Mouse (Mus musculus): ENCODE measurements around the gene Xpo6.

DNA sequence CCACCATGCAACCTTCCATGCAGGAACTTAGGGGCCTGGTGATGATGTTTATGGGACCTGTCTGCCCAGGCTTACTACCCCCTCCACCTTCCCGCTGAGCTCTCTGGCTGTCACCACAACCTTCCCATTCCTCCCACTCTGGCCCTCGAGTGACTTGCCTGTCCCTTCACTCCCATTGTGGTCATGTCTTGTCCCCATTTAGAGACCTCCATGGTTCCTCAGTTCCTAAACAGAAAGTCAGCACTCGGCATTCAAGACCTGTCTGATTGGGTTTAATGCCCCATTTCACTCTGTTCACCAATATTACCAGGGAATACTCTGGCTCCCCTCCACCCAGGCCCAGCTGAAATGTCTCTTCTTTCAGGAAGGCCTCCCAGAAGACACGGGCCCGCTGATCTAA lies 48.8 kb upstream of the Xpo6 start:
- TF ChIP-seq CTCF (IDR thresholded peaks at IDR 0.05; ENCODE audit: extremely low read depth, insufficient read depth, insufficient read length, insufficient replicate concordance): no peak
- no peak for TF ChIP-seq POLR2A (IDR thresholded peaks at IDR 0.05; ENCODE audit: low read depth, low read length)

All from spleen, adult 2 months (tissue).